ENCODE assay signal across 22 mouse cellular contexts in genomic region chr1:96445215-96445614, GRCm38 (mm10).
DNase-seq lines count a peak whose midpoint lies in the region; TF ChIP-seq lines count a peak whose summit lies in the region.
"Had no signal": no experiment of that assay in that cellular context is flagged by ENCODE, and none has a peak within 500 bp of the region (broad histone marks: within the 10 kb centered on the region; RNA-seq: fewer than 3 reads in every experiment).

No protein-coding gene starts in this region.

- dilution Hi-C loops in CH12.LX (cut with MboI; ENCODE audit: extremely low pct_ligation_motif_present, extremely low pct_unique_long_range_greater_than_20kb, low sequenced_read_pairs), result no loop called here

- no peak overlapping the region for H3K4me2 ChIP-seq in CH12.LX (ENCODE audit: insufficient read depth, low read depth, poor library complexity, severe bottlenecking)
- H3K4me2 ChIP-seq: embryonic facial prominence, embryonic 12.5 days; embryonic facial prominence, embryonic 15.5 days; forebrain, embryonic 13.5 days; heart, embryonic 11.5 days; hindbrain, embryonic 13.5 days had no signal

- no peak overlapping the region for H3K9ac ChIP-seq in CH12.LX (ENCODE audit: insufficient read depth, low read depth)
- H3K9ac ChIP-seq: embryonic facial prominence, embryonic 12.5 days; embryonic facial prominence, embryonic 15.5 days; forebrain, embryonic 13.5 days; hindbrain, embryonic 13.5 days had no signal

- H3K27me3 ChIP-seq in CH12.LX (replicated peaks), result no peaks in the 10 kb centered on the region
- H3K27me3 ChIP-seq: embryonic facial prominence, embryonic 12.5 days; embryonic facial prominence, embryonic 15.5 days; forebrain, embryonic 13.5 days; hindbrain, embryonic 13.5 days had no signal

- no peaks in the 10 kb centered on the region for H3K79me2 ChIP-seq in CH12.LX (replicated peaks; ENCODE audit: control insufficient read depth, extremely low read depth, insufficient read depth, poor library complexity, severe bottlenecking)

- no peak overlapping the region for H3K4me3 ChIP-seq in layer of hippocampus, adult 2 months
- H3K4me3 ChIP-seq in CH12.LX (replicated peaks in 1 of 3; ENCODE audit: low read depth in 2 of 3, low read length in 2 of 3, poor library complexity in 1 of 3), result no peak overlapping the region
- H3K4me3 ChIP-seq: embryonic facial prominence, embryonic 12.5 days; embryonic facial prominence, embryonic 15.5 days; erythroblast, embryonic 14.5 days; forebrain, embryonic 13.5 days; gastrocnemius, adult 2 months; hindbrain, embryonic 13.5 days had no signal

- TF ChIP-seq EP300 in CH12.LX (IDR thresholded peaks at IDR 0.05; ENCODE audit: low read length), result no peak

- no peaks in the 10 kb centered on the region for H3K9me3 ChIP-seq in CH12.LX (replicated peaks; ENCODE audit: low read length)
- H3K9me3 ChIP-seq: embryonic facial prominence, embryonic 12.5 days; embryonic facial prominence, embryonic 15.5 days; forebrain, embryonic 13.5 days; G1E; hindbrain, embryonic 13.5 days had no signal

- no peak for TF ChIP-seq POLR2A in CH12.LX (IDR thresholded peaks at IDR 0.05; ENCODE audit: low read depth, low read length)
- TF ChIP-seq POLR2A in brain, embryonic 14.5 days (IDR thresholded peaks at IDR 0.05; ENCODE audit: borderline replicate concordance, extremely low read depth, insufficient read depth, insufficient read length, poor library complexity, severe bottlenecking), result no peak

- in situ Hi-C loops in CH12.LX (cut with MboI; ENCODE audit: low pct_ligation_motif_present, low pct_unique_long_range_greater_than_20kb, low sequenced_read_pairs), result no loop called here

- no peak for DNase-seq in layer of hippocampus, adult 2 months (ENCODE audit: low spot score in 2 of 2)
- DNase-seq in layer of hippocampus, adult 18-20 months (ENCODE audit: low spot score in 2 of 2), result no peak
- peak; percentile 7 for DNase-seq in A20 (ENCODE audit: low read depth, low spot score)
- DNase-seq in CH12.LX (ENCODE audit: extremely low read depth), result peak; percentile 1
- DNase-seq in brain, embryonic 14.5 days (ENCODE audit: low read depth), result peak; percentile 23
- DNase-seq in natural killer cell, adult 2 months (ENCODE audit: low spot score in 2 of 2), result no peak
- DNase-seq: adrenal gland, adult 8-10 months; adrenal gland, postnatal 25 days; cerebellum, adult 11 months; cerebellum, adult 2 months; cerebellum, adult 9-11 months; cerebellum, postnatal 25 days; gastrocnemius, adult 2 months; gastrocnemius, postnatal 14 days; heart, adult 11 months had no signal

- H3K4me1 ChIP-seq in CH12.LX (ENCODE audit: control insufficient read depth in 1 of 2, insufficient read depth in 2 of 2), result no peaks in the 10 kb centered on the region
- H3K4me1 ChIP-seq: embryonic facial prominence, embryonic 12.5 days; embryonic facial prominence, embryonic 15.5 days; forebrain, embryonic 13.5 days; hindbrain, embryonic 13.5 days had no signal

- no peak; the same call in none of the 2 replicates for TF ChIP-seq RAD21 in CH12.LX (IDR thresholded peaks at IDR 0.05; ENCODE audit: low read depth, low read length)

- no peak overlapping the region for H3K27ac ChIP-seq in layer of hippocampus, adult 2 months
- H3K27ac ChIP-seq in CH12.LX (ENCODE audit: insufficient read depth, low read depth), result no peak overlapping the region
- H3K27ac ChIP-seq: embryonic facial prominence, embryonic 12.5 days; embryonic facial prominence, embryonic 15.5 days; forebrain, embryonic 13.5 days; gastrocnemius, adult 2 months; hindbrain, embryonic 13.5 days had no signal

- peak; percentile 66 for TF ChIP-seq CTCF in layer of hippocampus, adult 2 months (conservative IDR thresholded peaks at IDR 0.05)
- TF ChIP-seq CTCF in CH12.LX (conservative IDR thresholded peaks at IDR 0.05 in 1 of 2, IDR thresholded peaks at IDR 0.05 in 1 of 2; ENCODE audit: low read depth in 2 of 2, low read length in 2 of 2), result no peak
- TF ChIP-seq CTCF in brain, embryonic 14.5 days (IDR thresholded peaks at IDR 0.05; ENCODE audit: borderline replicate concordance, extremely low read depth, insufficient read depth, insufficient read length), result no peak

- H3K36me3 ChIP-seq in CH12.LX (replicated peaks in 1 of 2; ENCODE audit: control insufficient read depth in 1 of 2, insufficient read depth in 1 of 2, low read length in 1 of 2), result no peaks in the 10 kb centered on the region
- H3K36me3 ChIP-seq: embryonic facial prominence, embryonic 12.5 days; embryonic facial prominence, embryonic 15.5 days; G1E; hindbrain, embryonic 13.5 days had no signal

TF ChIP-seq in CH12.LX, 34 proteins besides CTCF, POLR2A, EP300 and RAD21:
- TF ChIP-seq ETS1 (conservative IDR thresholded peaks at IDR 0.05; ENCODE audit: low read depth, low read length) (no peak), ELF1 (IDR thresholded peaks at IDR 0.05; ENCODE audit: low read depth, low read length) (no peak), ZMIZ1 (IDR thresholded peaks at IDR 0.05; ENCODE audit: low read depth, low read length) (no peak), USF1 (IDR thresholded peaks at IDR 0.05; ENCODE audit: low read depth, low read length) (no peak), TCF12 (IDR thresholded peaks at IDR 0.05; ENCODE audit: low read depth, low read length) (no peak), CHD1 (IDR thresholded peaks at IDR 0.05; ENCODE audit: low read depth, low read length) (no peak), ZC3H11A (IDR thresholded peaks at IDR 0.05; ENCODE audit: low read depth, low read length) (no peak), SIN3A (IDR thresholded peaks at IDR 0.05; ENCODE audit: low read length) (no peak), ZNF384 (IDR thresholded peaks at IDR 0.05; ENCODE audit: low read depth, low read length) (no peak)

Comparison
In these comparisons a context has a peak if more than half of its experiments do, and no peak if none do; other contexts are left out.
1. DNase-seq: peak in A20 (single experiment), CH12.LX (single experiment) and brain, embryonic 14.5 days (single experiment); none in layer of hippocampus, adult 2 months (0 of 2), layer of hippocampus, adult 18-20 months (0 of 2) and natural killer cell, adult 2 months (0 of 2).